Mouse (Mus musculus) kidney, postnatal 25 days (tissue): Measurements from ENCODE around the gene Lgsn.

ENCODE experiments used
- DNase-seq, 2 experiments: peaks; one replicate each; pipeline ENCODE4 v3.0.0; 2021; ENCODE audit warnings: mixed read lengths in 2 of 2

Gene Lgsn

DNA sequence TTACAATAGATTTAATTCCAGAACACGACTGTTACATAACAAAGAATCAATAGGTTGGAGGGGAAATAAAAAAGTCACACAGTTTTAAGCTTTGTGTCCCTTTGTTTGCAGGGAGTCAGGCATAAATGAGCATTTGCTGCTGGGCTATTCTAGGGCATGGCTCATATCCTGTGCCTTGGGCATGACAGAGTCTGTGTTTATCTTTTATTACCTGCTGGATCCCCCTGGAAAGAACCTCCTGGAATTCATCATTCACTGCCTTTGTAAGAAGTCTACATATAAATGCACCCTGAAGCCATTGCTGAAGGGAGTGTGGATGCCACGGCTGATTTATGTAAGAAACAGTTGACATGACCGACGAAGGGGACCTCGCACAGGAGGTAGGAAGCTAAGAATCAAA lies at the start of gene Lgsn:
Lgsn (plus strand) TSS at position 301 of the 400 bp plus-strand sequence.
- DNase-seq, result no peak

- no peak for DNase-seq
Measured at GRCm38 (mm10) chr1:31138387-31138786, 37.8 kb upstream of the Lgsn start.

GRCm38 (mm10) chr1:31142288-31143094 lies 33.7 kb upstream of the Lgsn start:
- DNase-seq, result no peak

GRCm38 (mm10) chr1:31143571-31143970 lies 32.6 kb upstream of the Lgsn start:
- DNase-seq, result no peak

DNA sequence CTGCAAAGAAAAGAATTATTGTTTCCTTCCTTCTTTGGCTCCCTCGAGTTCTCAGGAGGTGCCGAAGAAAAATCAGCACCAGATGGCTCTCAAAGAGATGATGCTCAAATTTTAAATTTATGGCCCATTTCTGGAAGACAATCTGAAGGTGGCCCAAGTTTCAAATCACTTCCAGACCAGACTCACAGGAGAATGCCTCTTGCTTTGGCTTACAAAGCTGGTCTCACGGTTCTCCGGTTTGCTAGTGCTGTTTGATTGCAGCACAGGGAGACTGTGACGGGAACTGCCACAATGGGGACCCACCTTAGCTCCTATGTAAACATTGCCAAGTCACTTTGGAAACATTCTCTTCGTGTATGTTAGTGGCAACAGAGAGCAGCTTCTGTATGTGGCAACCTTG lies 26.5 kb upstream of the Lgsn start:
- no peak for DNase-seq

DNA sequence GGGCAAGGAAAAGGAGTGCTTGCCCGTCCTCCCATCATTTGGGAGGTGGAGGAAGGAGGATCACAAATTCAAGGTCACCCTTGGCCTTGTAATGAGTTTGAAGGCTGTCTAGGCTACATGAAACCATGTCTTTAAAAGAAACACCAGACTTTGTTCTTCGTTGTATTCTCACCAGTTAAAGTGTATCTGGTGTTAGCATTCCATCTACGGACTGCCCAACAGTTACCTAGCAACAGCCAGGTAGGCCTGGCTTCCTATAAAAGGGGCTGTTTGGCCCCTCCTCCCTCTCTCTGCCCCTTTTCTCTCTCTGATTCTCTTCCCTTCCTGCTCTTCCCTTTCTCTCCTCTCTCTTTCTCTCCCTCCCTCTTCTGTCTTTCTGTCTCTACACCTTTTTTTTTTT lies 25.7 kb upstream of the Lgsn start:
- no peak for DNase-seq

GRCm38 (mm10) chr1:31152799-31153426 lies 23.3 kb upstream of the Lgsn start:
- DNase-seq, result peak; percentile 7 to 37

DNA sequence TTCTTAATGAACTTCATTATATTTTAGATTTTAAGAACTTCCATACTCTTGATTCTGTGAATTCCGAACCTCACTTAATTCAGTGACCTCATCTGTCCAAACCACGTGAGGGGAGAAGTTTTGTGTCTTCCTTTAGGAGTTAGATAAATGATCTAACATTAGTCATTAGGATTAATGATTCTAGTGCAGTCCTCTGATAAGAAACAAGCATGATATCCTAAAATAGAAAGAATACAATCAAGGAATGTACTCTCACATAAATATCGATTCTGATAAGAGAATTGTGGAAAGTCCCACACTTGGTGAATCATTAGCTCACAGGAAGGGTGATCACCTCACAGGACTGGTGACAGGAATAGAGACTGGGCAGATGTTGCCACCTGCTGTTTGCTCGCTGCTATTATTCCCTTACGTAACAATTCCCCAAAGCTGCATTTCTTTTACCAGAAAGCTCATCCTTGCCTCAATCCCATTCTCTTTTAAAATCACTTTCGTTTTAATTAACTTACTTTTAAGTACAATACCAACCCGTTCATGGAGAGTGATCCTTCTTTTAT lies 22.3 kb upstream of the Lgsn start:
- peak; percentile 65 to 70 for DNase-seq

- DNase-seq, result no peak
Measured at GRCm38 (mm10) chr1:31156185-31156584, 20.0 kb upstream of the Lgsn start.

- no peak for DNase-seq
Measured at GRCm38 (mm10) chr1:31156884-31157283, 19.3 kb upstream of the Lgsn start.

DNA sequence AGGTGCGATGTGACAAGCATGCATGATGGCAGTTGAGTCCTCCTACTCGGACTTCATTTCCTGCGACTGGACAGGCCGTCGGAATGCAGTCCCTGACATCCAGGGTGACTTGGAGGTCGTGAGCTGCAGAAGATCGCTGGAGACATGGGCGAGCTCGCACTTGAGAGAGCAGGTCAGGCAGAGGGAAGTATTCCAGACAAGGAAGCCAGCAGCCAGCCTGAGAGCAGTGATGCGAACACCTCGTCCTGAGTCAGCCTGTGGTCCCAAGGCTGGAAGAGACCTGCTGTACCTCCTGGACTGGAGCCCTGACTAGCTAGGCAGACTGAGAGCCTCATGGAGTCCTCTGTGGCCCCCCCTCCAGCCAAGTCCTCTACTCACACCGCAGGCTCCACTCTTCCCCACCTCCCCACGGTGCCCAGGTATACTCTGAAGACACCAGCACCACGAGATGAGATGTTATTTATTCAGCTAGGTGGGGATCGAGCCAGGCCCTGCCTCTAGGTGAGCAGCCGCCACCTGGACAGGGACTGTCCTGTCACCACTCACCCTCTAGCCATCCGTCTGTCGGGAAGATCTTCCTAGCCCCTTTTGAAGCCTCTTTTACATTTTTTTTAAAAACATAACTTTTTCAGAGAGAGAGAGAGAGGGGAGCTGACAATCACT lies 11.5 kb upstream of the Lgsn start:
- DNase-seq, result no peak

- no peak for DNase-seq
Measured at GRCm38 (mm10) chr1:31165326-31166121, 10.7 kb upstream of the Lgsn start.

GRCm38 (mm10) chr1:31175401-31175800 lies 800 bp upstream of the Lgsn start:
- no peak for DNase-seq

DNA sequence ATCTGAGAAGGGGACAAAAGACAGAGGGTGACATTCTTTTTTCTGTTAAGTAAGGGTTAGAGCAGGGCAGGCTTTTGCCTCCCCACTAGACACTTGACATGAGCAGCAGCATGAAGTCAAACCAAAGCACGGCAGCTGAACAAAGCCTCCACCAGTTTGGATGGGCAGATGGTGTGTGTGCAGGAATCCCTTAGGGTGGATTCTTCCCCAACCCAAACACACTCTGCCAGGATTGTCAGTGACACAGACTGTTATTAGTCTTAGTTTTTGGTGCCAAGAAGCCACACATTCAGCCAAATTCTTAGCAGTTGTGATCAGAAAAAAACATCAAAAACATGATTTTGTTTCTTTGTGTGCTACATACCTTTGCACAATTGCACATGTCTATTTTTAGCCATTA lies 2.1 kb downstream of the Lgsn start:
- DNase-seq, result no peak

- DNase-seq, result no peak
Measured at GRCm38 (mm10) chr1:31190237-31190866, 14.2 kb downstream of the Lgsn start.

GRCm38 (mm10) chr1:31195633-31196032 lies 19.4 kb downstream of the Lgsn start:
- DNase-seq, result no peak

- DNase-seq, result no peak
Measured at GRCm38 (mm10) chr1:31196959-31197358, 20.8 kb downstream of the Lgsn start.

GRCm38 (mm10) chr1:31203771-31204170 lies 27.6 kb downstream of the Lgsn start:
- no peak for DNase-seq

DNA sequence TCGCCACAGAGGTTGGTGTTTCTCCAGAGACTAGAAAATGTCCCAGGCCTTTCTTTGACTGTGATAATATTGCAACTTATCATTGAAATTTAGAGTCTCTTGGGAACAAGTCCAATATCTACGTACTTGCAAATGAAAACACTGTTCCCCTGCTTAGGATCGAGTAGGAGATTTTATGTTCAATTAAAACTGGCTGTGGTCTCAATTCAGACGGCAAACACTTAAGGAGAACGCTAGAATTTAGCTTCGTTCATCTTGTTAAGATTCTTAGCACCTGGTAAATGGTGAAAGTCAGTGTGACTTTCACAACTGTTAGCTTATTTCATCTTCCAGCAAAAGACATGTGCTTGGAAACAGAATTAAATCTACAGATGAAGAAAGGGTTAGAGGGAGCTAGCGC lies 29.1 kb downstream of the Lgsn start:
- no peak for DNase-seq

GRCm38 (mm10) chr1:31205770-31206169 lies 29.6 kb downstream of the Lgsn start:
- DNase-seq, result no peak

GRCm38 (mm10) chr1:31210144-31210543 lies 33.9 kb downstream of the Lgsn start:
- DNase-seq, result peak in 1 of 2 experiments; percentile 71

GRCm38 (mm10) chr1:31214831-31215230 lies 38.6 kb downstream of the Lgsn start:
- DNase-seq, result no peak
